Mouse (Mus musculus) midbrain, postnatal 0 days (tissue): ENCODE results near the gene Lrrc23. TPM values are rescaled to one million over a fixed set of nuclear protein-coding genes. Genes with fewer than 3 reads are reported as not detected.

Experiments used
- ATAC-seq: fragments of 200-750 bp; cut with Nextera tagmentation; 2 replicates; pipeline ENCODE4 v1.8.0; 2017; ENCODE audit warnings: moderate number of reproducible peaks, mild to moderate bottlenecking, moderate TSS enrichment, moderate library complexity; ENCODE audit not compliant: low FRiP score
- DNase-seq: peaks from one replicate; pipeline ENCODE4 v3.0.0-alpha.2; 2015; ENCODE audit warnings: low spot score
- H3K27ac ChIP-seq: fragments of 300-500 bp; sonication (generic); 2 replicates; pipeline ENCODE4 v1.5.1; 2014; ENCODE audit warnings: low read depth, mild to moderate bottlenecking, low read length, mixed read lengths
- H3K27me3 ChIP-seq: fragments of 300-500 bp; sonication (generic); 2 replicates; pipeline ENCODE4 v1.6.1; 2014; ENCODE audit warnings: low read length, control low read depth, mixed read lengths; ENCODE audit not compliant: insufficient read depth
- H3K36me3 ChIP-seq: fragments of 300-500 bp; sonication (generic); 2 replicates; pipeline ENCODE4 v1.6.1; 2014; ENCODE audit warnings: low read length, control low read depth, mixed read lengths; ENCODE audit not compliant: insufficient read depth
- H3K4me1 ChIP-seq: fragments of 300-500 bp; sonication (generic); 2 replicates; pipeline ENCODE4 v1.6.1; 2014; ENCODE audit warnings: mild to moderate bottlenecking, control low read depth, antibody characterized with exemption, low read length, mixed read lengths; ENCODE audit not compliant: insufficient read depth
- H3K4me2 ChIP-seq: fragments of 300-500 bp; sonication (generic); 2 replicates; pipeline ENCODE4 v1.6.1; 2014; ENCODE audit warnings: low read depth, mild to moderate bottlenecking, low read length, mixed read lengths; ENCODE audit not compliant: poor library complexity, severe bottlenecking
- H3K4me3 ChIP-seq: fragments of 300-500 bp; sonication (generic); 2 replicates; pipeline ENCODE4 v1.5.1; 2014; ENCODE audit warnings: low read depth, mild to moderate bottlenecking, low read length, moderate library complexity
- H3K9ac ChIP-seq: fragments of 300-500 bp; sonication (generic); replicated peaks from 2 replicates; pipeline ENCODE4 v1.6.1; 2014; ENCODE audit warnings: mild to moderate bottlenecking, low read length, moderate library complexity, mixed read lengths; ENCODE audit not compliant: poor library complexity, severe bottlenecking
- H3K9me3 ChIP-seq: fragments of 300-500 bp; sonication (generic); 2 replicates; pipeline ENCODE4 v1.6.1; 2016; ENCODE audit warnings: low read length, control low read depth
- CTCF ChIP-seq: IDR thresholded peaks from 2 replicates; pipeline ENCODE4 v1.5.1; 2016; ENCODE audit warnings: antibody characterized with exemption, mild to moderate bottlenecking
- WGBS: fragments of 180-500 bp; shearing (Covaris S2); extraction: QIAGEN DNeasy Blood & Tissue Kit; methylation state at CpG from one replicate; pipeline ENCODE4 v1.1.7; 2014; 5-methylcytosine and 5-hydroxymethylcytosine counted together
- polyA plus RNA-seq: library from polyadenylated mRNA; unstranded; fragments of >200 nt; fragmentation: Nextera tagmentation; extraction: Ambion mirVana; gene quantifications from 2 replicates; pipeline ENCODE4 v1.2.1, GENCODE M21; 2015
- total RNA-seq: library from RNA; depleted of rRNA; stranded (reverse); fragments of >200 nt; gene quantifications from 2 replicates; pipeline ENCODE4 v1.2.3, GENCODE M21; 2014

Lrrc23 gene
- total and polyA plus RNA-seq, 2 experiments from 2014 or later: 9.0 to 12.8 TPM

DNA sequence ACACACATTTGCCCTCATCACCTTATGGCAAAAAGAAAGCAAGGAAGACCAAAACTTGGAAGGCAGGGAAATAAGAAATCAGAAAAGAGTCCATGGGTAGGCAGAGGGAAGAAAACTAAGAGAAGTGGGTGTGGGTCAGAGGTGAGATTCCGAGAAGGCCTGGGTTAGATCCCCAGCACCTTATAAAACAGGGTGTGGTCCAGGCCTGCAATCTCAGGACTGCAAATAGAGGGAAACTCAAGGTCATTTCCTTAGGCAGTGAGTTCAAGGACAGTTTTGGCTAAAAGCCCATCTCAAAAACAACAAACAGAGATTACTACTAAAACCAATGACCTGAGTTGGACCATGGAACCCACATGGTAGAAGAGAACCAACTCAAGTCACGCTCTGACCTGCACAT lies 25.7 kb downstream of the Lrrc23 start:
- TF ChIP-seq CTCF: no peak
- Histone ChIP-seq H3K36me3 (peaks cover 10% of the 10 kb centered on the region), H3K4me1 (peaks cover 28% of the 10 kb centered on the region), H3K27ac (no peak overlapping the region), H3K4me3 (no peak overlapping the region), H3K4me2 (peak overlapping the region; percentile 92), H3K9me3 (no peaks in the 10 kb centered on the region), H3K27me3 (no peaks in the 10 kb centered on the region), H3K9ac (no peak overlapping the region)
- 95% methylated on average over 2 of the region's 2 CpGs for WGBS
- ATAC-seq (no peak), DNase-seq (no peak)

DNA sequence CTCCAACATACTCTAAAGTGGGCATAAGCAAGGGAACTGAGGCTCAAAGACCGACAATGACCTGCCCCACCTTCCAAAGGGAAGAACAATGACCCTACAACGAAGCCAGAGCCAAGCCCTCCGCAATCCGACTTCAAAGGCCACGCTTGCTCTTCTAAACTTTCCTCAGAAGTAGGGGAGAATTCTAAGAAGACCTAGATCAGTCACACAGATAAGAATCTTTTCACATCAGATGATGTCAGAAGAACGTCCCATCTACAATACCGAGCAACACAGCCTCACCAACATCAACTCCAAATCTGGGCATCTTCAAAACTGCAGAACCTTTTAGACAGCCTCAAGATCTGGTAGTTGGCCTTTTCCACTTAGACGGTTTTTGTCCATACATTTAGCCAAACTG lies 29.1 kb downstream of the Lrrc23 start:
- no peak overlapping the region for H3K4me3 ChIP-seq
- H3K4me2 ChIP-seq: no peak overlapping the region
- no peaks in the 10 kb centered on the region for H3K9me3 ChIP-seq
- H3K27ac ChIP-seq: no peak overlapping the region
- no peaks in the 10 kb centered on the region for H3K27me3 ChIP-seq
- DNase-seq (no peak), ATAC-seq (no peak)
- H3K4me1 ChIP-seq: peaks cover 15% of the 10 kb centered on the region
- no peak for TF ChIP-seq CTCF
- peaks cover 24% of the 10 kb centered on the region for H3K36me3 ChIP-seq
- H3K9ac ChIP-seq: no peak overlapping the region
- WGBS: 79% methylated on average over 8 of the region's 8 CpGs

DNA sequence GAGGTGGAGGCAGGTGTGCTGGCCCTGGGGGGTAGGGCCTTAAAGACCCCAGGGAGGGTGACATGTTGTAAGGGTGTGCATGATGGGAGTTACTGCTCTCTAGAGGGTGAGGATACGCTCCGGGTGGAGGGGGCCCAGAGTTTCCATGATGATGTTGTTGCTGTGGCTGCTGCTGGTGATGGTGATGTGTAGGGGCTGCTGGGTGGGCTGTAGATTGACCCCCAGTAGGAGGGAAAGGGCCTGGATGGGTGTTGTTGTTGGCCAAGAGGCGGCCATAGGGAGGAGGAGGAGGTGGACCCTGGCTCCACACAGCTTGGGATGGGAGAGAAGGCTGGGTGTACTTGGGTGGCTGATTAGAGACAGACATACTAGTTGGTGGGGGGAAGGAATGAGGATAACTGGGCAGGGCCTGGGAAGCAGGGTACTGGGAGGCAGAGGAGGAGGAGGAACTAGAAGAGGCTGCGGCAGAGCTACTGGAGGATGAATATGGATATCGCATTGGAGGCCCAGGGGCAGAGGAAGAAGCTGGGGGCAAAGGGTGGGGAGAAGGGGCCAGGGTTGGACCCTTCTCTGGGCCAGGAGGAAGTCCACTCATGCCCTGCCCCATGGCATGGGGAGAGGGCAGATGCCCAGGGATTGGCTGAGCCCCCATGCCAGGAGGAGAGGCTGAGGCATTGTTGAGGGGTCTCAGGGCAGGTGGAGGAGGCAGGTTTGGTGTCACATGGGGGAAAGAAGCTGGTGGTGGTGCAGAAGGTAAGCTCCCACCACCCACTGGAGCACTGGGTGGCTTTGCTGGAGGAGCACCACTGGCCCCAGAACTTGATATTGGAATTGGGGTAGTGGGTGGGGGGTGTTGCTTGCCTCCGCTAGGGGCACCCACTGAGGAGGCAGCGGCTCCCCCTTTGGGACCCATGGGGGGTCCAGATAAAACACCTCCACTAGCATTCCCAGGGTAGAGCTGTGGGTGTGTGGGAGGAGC lies 32.6 kb downstream of the Lrrc23 start:
- Histone ChIP-seq H3K4me2 (peak overlapping the region; percentile 97; the same call in 1 of the 2 replicates), H3K4me1 (no peaks in the 10 kb centered on the region), H3K36me3 (peaks cover 47% of the 10 kb centered on the region), H3K9ac (no peak overlapping the region), H3K9me3 (no peaks in the 10 kb centered on the region), H3K27ac (0 out of 2 replicates have a peak overlapping the region, but pooled peaks have one; percentile 87), H3K4me3 (no peak overlapping the region), H3K27me3 (no peaks in the 10 kb centered on the region)
- WGBS: 87% methylated on average over 7 of the region's 7 CpGs
- ATAC-seq: no peak
- no peak for TF ChIP-seq CTCF
- no peak for DNase-seq

DNA sequence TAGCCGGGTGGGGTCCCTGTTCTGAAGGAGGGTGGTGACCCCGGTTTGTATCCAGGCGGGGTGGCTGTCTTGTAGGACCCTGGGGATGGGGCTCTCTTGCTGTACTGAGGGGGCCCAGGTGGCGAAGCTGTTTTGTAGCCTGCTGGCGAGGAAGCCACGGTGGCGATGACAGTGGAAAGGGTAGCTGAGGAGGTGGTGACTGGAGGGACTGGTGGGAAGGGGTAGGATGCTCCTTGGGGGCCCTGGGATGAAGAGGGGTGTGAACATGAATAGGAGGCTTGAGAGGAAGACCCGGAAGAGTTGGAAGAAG lies 33.3 kb downstream of the Lrrc23 start:
- H3K4me1 ChIP-seq: no peaks in the 10 kb centered on the region
- WGBS: 12% methylated on average over 8 of the region's 8 CpGs
- ATAC-seq (0 out of 2 replicates have a peak, but pooled peaks have one; percentile 1), DNase-seq (no peak)
- peak overlapping the region; percentile 44 for H3K4me3 ChIP-seq
- H3K36me3 ChIP-seq: peaks cover 47% of the 10 kb centered on the region
- H3K27me3 ChIP-seq: no peaks in the 10 kb centered on the region
- peak overlapping the region; percentile 84 for H3K9ac ChIP-seq
- no peak for TF ChIP-seq CTCF
- H3K4me2 ChIP-seq: peak overlapping the region; percentile 97
- H3K27ac ChIP-seq: peak overlapping the region; percentile 87
- H3K9me3 ChIP-seq: no peaks in the 10 kb centered on the region

DNA sequence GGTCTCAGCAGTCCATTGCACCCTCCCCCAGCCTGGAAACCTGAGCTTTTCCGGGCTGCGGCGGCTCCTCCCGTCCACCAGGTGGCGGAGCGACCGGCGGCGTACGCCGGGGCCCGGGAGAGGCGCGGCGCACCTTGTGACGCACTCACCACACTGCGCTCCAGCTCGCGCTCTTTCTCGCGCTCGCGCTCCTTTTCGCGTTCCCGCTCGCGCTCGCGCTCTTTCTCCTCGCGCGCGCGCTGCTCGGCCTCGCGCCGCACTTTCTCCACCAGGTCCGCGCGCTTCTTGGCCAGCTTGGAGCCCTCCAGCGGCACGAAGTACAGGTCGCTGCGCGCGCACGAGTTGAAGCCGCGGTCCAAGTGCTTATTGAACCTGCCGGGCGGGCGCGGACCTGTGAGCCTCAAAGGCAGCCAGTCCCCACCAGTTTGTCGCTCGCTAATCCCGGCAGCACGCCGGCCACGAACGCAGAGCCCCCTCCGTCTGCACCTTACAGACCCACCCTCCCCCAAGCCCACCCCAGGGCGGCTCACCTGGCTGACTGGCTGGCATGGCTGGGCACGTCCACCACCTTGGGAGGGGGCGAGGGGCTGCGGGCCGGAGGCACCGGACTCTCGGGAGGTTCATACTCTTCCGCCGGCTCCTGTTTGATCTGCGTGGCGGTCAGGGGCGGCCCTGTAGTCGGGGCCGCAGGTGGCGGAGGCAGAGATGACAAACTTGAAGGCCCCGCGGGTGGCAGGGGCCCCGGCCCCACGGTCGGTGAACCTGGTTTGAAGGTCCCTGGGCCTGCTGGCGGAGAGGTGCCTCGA lies 33.8 kb downstream of the Lrrc23 start:
- ATAC-seq (peak; percentile 86), DNase-seq (peak; percentile 98)
- H3K4me2 ChIP-seq: peak overlapping the region; percentile 97
- peaks cover 47% of the 10 kb centered on the region for H3K36me3 ChIP-seq
- H3K4me1 ChIP-seq: no peaks in the 10 kb centered on the region
- peak overlapping the region; percentile 84 for H3K9ac ChIP-seq
- H3K4me3 ChIP-seq: peak overlapping the region; percentile 44
- under 1% methylated on average over 72 of the region's 85 CpGs for WGBS
- H3K27me3 ChIP-seq: no peaks in the 10 kb centered on the region
- H3K27ac ChIP-seq: peak overlapping the region; percentile 87
- TF ChIP-seq CTCF: peak; percentile 89
- no peaks in the 10 kb centered on the region for H3K9me3 ChIP-seq
